Mouse (Mus musculus) myocyte (in vitro differentiated cells): ENCODE data around the gene Syde2.

Experiments
- E2F4 ChIP-seq: IDR thresholded peaks from one replicate; pipeline ENCODE4 v1.6.1; 2011; ENCODE audit warnings: mild to moderate bottlenecking, control low read depth, moderate library complexity; ENCODE audit not compliant: insufficient read depth
- MAX ChIP-seq: IDR thresholded peaks from one replicate; pipeline ENCODE4 v1.6.1; 2011; ENCODE audit warnings: low read depth, mild to moderate bottlenecking, control low read depth
- MYOD1 ChIP-seq, 3 experiments: IDR thresholded peaks; one replicate each; pipeline ENCODE4 v1.6.1; 2011; ENCODE audit warnings: control low read depth in 2 of 3, low read depth in 2 of 3, mild to moderate bottlenecking in 2 of 3, moderate library complexity in 1 of 3; ENCODE audit not compliant: insufficient read length in 2 of 3, control insufficient read depth in 1 of 3
- MYOG ChIP-seq, 3 experiments: IDR thresholded peaks; one replicate each; pipeline ENCODE4 v1.6.1; 2011; ENCODE audit warnings: control low read depth in 2 of 3, low read depth in 2 of 3, mild to moderate bottlenecking in 2 of 3; ENCODE audit not compliant: insufficient read length in 2 of 3, control insufficient read depth in 1 of 3, insufficient read depth in 1 of 3
- POLR2A ChIP-seq: IDR thresholded peaks from one replicate; pipeline ENCODE4 v1.6.1; 2011; ENCODE audit warnings: low read depth, mild to moderate bottlenecking, control low read depth, moderate library complexity; ENCODE audit not compliant: insufficient read length
- POLR2AphosphoS2 ChIP-seq: IDR thresholded peaks from one replicate; pipeline ENCODE4 v1.6.1; 2011; ENCODE audit warnings: low read depth, control low read depth; ENCODE audit not compliant: insufficient read length
- SRF ChIP-seq: IDR thresholded peaks from one replicate; pipeline ENCODE4 v1.6.1; 2011; ENCODE audit warnings: low read depth; ENCODE audit not compliant: control insufficient read depth, insufficient read length
- TCF12 ChIP-seq: IDR thresholded peaks from one replicate; pipeline ENCODE4 v1.6.1; 2011; ENCODE audit warnings: mild to moderate bottlenecking, control low read depth; ENCODE audit not compliant: poor library complexity, insufficient read depth, severe bottlenecking
- USF1 ChIP-seq: IDR thresholded peaks from one replicate; pipeline ENCODE4 v1.6.1; 2011; ENCODE audit warnings: low read depth, mild to moderate bottlenecking, control low read depth, moderate library complexity

- TF ChIP-seq USF1 (peak; percentile 43), POLR2A (no peak), MYOG (IDR thresholded peaks at IDR 0.05; ENCODE audit: control insufficient read depth in 1 of 3, insufficient read depth in 1 of 3, insufficient read length in 2 of 3, low read depth in 2 of 3) (no peak), POLR2AphosphoS2 (no peak), MAX (no peak), E2F4 (no peak), MYOD1 (IDR thresholded peaks at IDR 0.05; ENCODE audit: control insufficient read depth in 1 of 3, insufficient read length in 2 of 3, low read depth in 2 of 3) (no peak), TCF12 (no peak), SRF (no peak)
Measured at GRCm38 (mm10) chr3:146009859-146010645, 22.4 kb downstream of the Syde2 start.
